Mouse (Mus musculus) erythroid progenitor cell, adult 5-6 weeks (primary cell): ENCODE measurements around the gene Adcy3. TPM values are rescaled to one million over a fixed set of nuclear protein-coding genes. Genes with fewer than 3 reads are reported as not detected.

ENCODE experiments used
- ATAC-seq: replicated peaks from 2 replicates; pipeline ENCODE4 v1.8.0; 2016; ENCODE audit warnings: moderate number of reproducible peaks, mild to moderate bottlenecking, moderate TSS enrichment, inconsistent platforms; ENCODE audit not compliant: poor library complexity, low FRiP score, severe bottlenecking
- total RNA-seq, 2 experiments: library from RNA; stranded (forward) in 1 of 2; stranded (reverse) in 1 of 2; fragments of 150-400 nt in 1 of 2; fragments of 186-747, 209-891 nt in 1 of 2; gene quantifications; 2 replicates each; pipeline versions ENCODE4 v1.2.3 to v1.2.4; 2015 to 2017; ENCODE audit warnings: low replicate concordance in 2 of 2

Adcy3 gene
- total RNA-seq, 2 experiments from 2014 or later, result 1.3 to 7.4 TPM

- no peak; the same call in 1 of the 2 replicates for ATAC-seq
Observed at GRCm38 (mm10) chr12:4179671-4180233, 46.8 kb downstream of the Adcy3 start.

- no peak for ATAC-seq
Observed at GRCm38 (mm10) chr12:4180507-4180906, 47.6 kb downstream of the Adcy3 start.

GRCm38 (mm10) chr12:4184648-4185047 is 51.7 kb downstream of the Adcy3 start:
- no peak for ATAC-seq

GRCm38 (mm10) chr12:4188171-4189059 is 55.5 kb downstream of the Adcy3 start:
- no peak for ATAC-seq

GRCm38 (mm10) chr12:4189060-4189447 is 56.2 kb downstream of the Adcy3 start:
- no peak for ATAC-seq

- no peak for ATAC-seq
Observed at GRCm38 (mm10) chr12:4192514-4192913, 59.6 kb downstream of the Adcy3 start.

- no peak for ATAC-seq
Observed at GRCm38 (mm10) chr12:4193025-4193740, 60.3 kb downstream of the Adcy3 start.

GRCm38 (mm10) chr12:4194643-4195042 is 61.7 kb downstream of the Adcy3 start:
- no peak for ATAC-seq

- ATAC-seq, result no peak
Observed at GRCm38 (mm10) chr12:4198702-4199101, 65.8 kb downstream of the Adcy3 start.

- no peak for ATAC-seq
Observed at GRCm38 (mm10) chr12:4199271-4199670, 66.4 kb downstream of the Adcy3 start.

- no peak for ATAC-seq
Observed at GRCm38 (mm10) chr12:4201454-4202200, 68.7 kb downstream of the Adcy3 start.

- ATAC-seq, result no peak
Observed at GRCm38 (mm10) chr12:4202206-4202605, 69.3 kb downstream of the Adcy3 start.

GRCm38 (mm10) chr12:4206106-4206505 is 73.2 kb downstream of the Adcy3 start:
- ATAC-seq, result no peak

GRCm38 (mm10) chr12:4208405-4209133 is 75.7 kb downstream of the Adcy3 start:
- ATAC-seq, result no peak

GRCm38 (mm10) chr12:4209196-4209595 is 76.3 kb downstream of the Adcy3 start:
- ATAC-seq, result no peak

GRCm38 (mm10) chr12:4211174-4211573 is 78.3 kb downstream of the Adcy3 start:
- no peak for ATAC-seq

- ATAC-seq, result no peak
Observed at GRCm38 (mm10) chr12:4212908-4213307, 80.0 kb downstream of the Adcy3 start.

- ATAC-seq, result no peak
Observed at GRCm38 (mm10) chr12:4230156-4230555, 97.3 kb downstream of the Adcy3 start.

- no peak for ATAC-seq
Observed at GRCm38 (mm10) chr12:4232777-4233176, 99.9 kb downstream of the Adcy3 start.
